Mouse (Mus musculus) lung, embryonic 14.5 days (tissue): ENCODE data around the gene Parp11. TPM values are rescaled to one million over a fixed set of nuclear protein-coding genes. Genes with fewer than 3 reads are reported as not detected.
A peak's percentile ranks its signal among the peaks of the same experiment; 100 is the strongest.

Source experiments
- ATAC-seq: fragments of 200-750 bp; cut with Nextera tagmentation; 2 replicates; pipeline ENCODE4 v1.8.0; 2017; ENCODE audit warnings: mild to moderate bottlenecking, moderate TSS enrichment, moderate library complexity; ENCODE audit not compliant: insufficient read depth
- DNase-seq: peaks from one replicate; pipeline ENCODE4 v3.0.0-alpha.2; 2015
- H3K27ac ChIP-seq: fragments of 300-500 bp; sonication (generic); 2 replicates; pipeline ENCODE4 v1.5.1; 2014; ENCODE audit warnings: low read depth, mild to moderate bottlenecking, moderate library complexity
- H3K27me3 ChIP-seq: fragments of 300-500 bp; sonication (generic); 2 replicates; pipeline ENCODE4 v1.6.1; 2014; ENCODE audit warnings: low read length, control low read depth; ENCODE audit not compliant: insufficient read depth
- H3K36me3 ChIP-seq: fragments of 300-500 bp; sonication (generic); 2 replicates; pipeline ENCODE4 v1.6.1; 2014; ENCODE audit warnings: control low read depth; ENCODE audit not compliant: insufficient read depth
- H3K4me1 ChIP-seq: fragments of 300-500 bp; sonication (generic); 2 replicates; pipeline ENCODE4 v1.6.1; 2014; ENCODE audit warnings: antibody characterized with exemption, control low read depth; ENCODE audit not compliant: insufficient read depth
- H3K4me2 ChIP-seq: fragments of 300-500 bp; sonication (generic); 2 replicates; pipeline ENCODE4 v1.6.1; 2014; ENCODE audit warnings: mild to moderate bottlenecking
- H3K4me3 ChIP-seq: fragments of 300-500 bp; sonication (generic); 2 replicates; pipeline ENCODE4 v1.5.1; 2014; ENCODE audit warnings: low read depth, low read length
- H3K9ac ChIP-seq: fragments of 300-500 bp; sonication (generic); 2 replicates; pipeline ENCODE4 v1.6.1; 2014
- H3K9me3 ChIP-seq: fragments of 300-500 bp; sonication (generic); 2 replicates; pipeline ENCODE4 v1.6.1; 2016; ENCODE audit warnings: low read depth, low read length, control low read depth
- CTCF ChIP-seq: IDR thresholded peaks from 2 replicates; pipeline ENCODE4 v1.5.1; 2016; ENCODE audit warnings: antibody characterized with exemption, low read depth
- WGBS: fragments of 180-500 bp; shearing (Covaris S2); extraction: QIAGEN DNeasy Blood & Tissue Kit; methylation state at CpG from one replicate; pipeline ENCODE4 v1.1.7; 2014; 5-methylcytosine and 5-hydroxymethylcytosine counted together
- polyA plus RNA-seq: library from polyadenylated mRNA; unstranded; fragments of >200 nt; fragmentation: Nextera tagmentation; extraction: Ambion mirVana; gene quantifications from 2 replicates; pipeline ENCODE4 v1.2.1, GENCODE M21; 2014

The Parp11 gene
- 29.1 and 31.4 TPM in 2 replicates for polyA plus RNA-seq

DNA sequence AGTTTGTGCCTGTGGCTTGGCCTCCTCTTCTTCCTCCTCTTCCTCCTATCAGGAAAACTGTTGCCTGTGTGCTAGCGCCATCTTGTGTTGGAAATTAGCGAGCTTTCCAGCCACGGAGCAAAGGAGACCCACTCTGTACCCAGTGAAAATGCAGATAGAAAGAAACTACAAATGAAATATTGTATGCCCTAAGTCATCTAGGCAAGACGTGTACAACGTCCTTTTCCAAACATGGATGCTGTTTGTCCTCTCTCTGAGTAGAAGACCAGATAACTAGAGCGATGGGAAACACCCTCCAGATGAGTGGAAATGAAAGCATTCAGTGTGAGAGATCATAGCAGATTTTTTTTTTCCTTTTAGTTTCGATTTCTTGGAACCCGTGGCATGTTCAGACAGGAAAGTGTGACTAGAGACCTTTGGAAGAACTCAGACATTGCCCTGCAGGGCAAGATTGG, at the start of gene Parp11:
TSS of gene Parp11 (plus strand) at position 405 of the 455 bp plus-strand sequence.
- no peak within 1 kb of the TSS for H3K9ac ChIP-seq
- H3K4me1 ChIP-seq: no peaks in the 10 kb centered on the region
- DNase-seq (peak; percentile 82), ATAC-seq (peak; percentile 48; the same call in 1 of the 2 replicates)
- H3K36me3 ChIP-seq: no peaks in the 10 kb centered on the region
- no peaks in the 10 kb centered on the region for H3K9me3 ChIP-seq
- no peak within 1 kb of the TSS for H3K4me3 ChIP-seq
- WGBS: 13% methylated on average over 8 of the region's 8 CpGs
- H3K4me2 ChIP-seq: 0 out of 2 replicates have a peak within 1 kb of the TSS, but pooled peaks have one; percentile 31
- no peaks in the 10 kb centered on the region; the same call in 1 of the 2 replicates for H3K27me3 ChIP-seq
- TF ChIP-seq CTCF: peak; percentile 92
- no peak within 1 kb of the TSS for H3K27ac ChIP-seq

GRCm38 (mm10) chr6:127398073-127398472, 48.6 kb upstream of the Parp11 start:
- no peak for TF ChIP-seq CTCF
- ATAC-seq: no peak

GRCm38 (mm10) chr6:127401419-127401818, 45.2 kb upstream of the Parp11 start:
- DNase-seq (no peak), ATAC-seq (no peak)
- Histone ChIP-seq H3K27me3 (no peaks in the 10 kb centered on the region), H3K4me1 (peaks cover 7% of the 10 kb centered on the region; the same call in 1 of the 2 replicates), H3K36me3 (no peaks in the 10 kb centered on the region), H3K4me3 (no peak overlapping the region), H3K9ac (no peak overlapping the region), H3K9me3 (no peaks in the 10 kb centered on the region), H3K4me2 (no peak overlapping the region), H3K27ac (no peak overlapping the region)
- TF ChIP-seq CTCF: no peak
- 41% methylated on average over 3 of the region's 3 CpGs for WGBS

More at GRCm38 (mm10) chr6:127398073-127398472, 48.6 kb upstream of the Parp11 start:
- Histone ChIP-seq H3K36me3 (no peaks in the 10 kb centered on the region), H3K27me3 (no peaks in the 10 kb centered on the region), H3K9me3 (no peaks in the 10 kb centered on the region), H3K4me2 (no peak overlapping the region), H3K4me3 (no peak overlapping the region), H3K9ac (no peak overlapping the region), H3K4me1 (no peaks in the 10 kb centered on the region), H3K27ac (no peak overlapping the region)
- DNase-seq: no peak
- WGBS: 21% methylated on average over 2 of the region's 2 CpGs

GRCm38 (mm10) chr6:127404070-127404810, 42.4 kb upstream of the Parp11 start:
- Histone ChIP-seq H3K4me2 (peak overlapping the region; percentile 7; the same call in 1 of the 2 replicates), H3K4me3 (no peak overlapping the region), H3K9ac (no peak overlapping the region), H3K9me3 (no peaks in the 10 kb centered on the region), H3K4me1 (peaks cover 7% of the 10 kb centered on the region; the same call in 1 of the 2 replicates), H3K27me3 (no peaks in the 10 kb centered on the region), H3K27ac (no peak overlapping the region), H3K36me3 (no peaks in the 10 kb centered on the region)
- no peak for TF ChIP-seq CTCF
- WGBS: 21% methylated on average over 13 of the region's 13 CpGs
- ATAC-seq (peak; percentile 88), DNase-seq (peak; percentile 83)

- no peak for ATAC-seq
- no peak for DNase-seq
- H3K9me3 ChIP-seq: no peaks in the 10 kb centered on the region
- no peaks in the 10 kb centered on the region for H3K27me3 ChIP-seq
- no peak overlapping the region for H3K4me2 ChIP-seq
- 71% methylated on average over 7 of the region's 7 CpGs for WGBS
- peaks cover 7% of the 10 kb centered on the region; the same call in 1 of the 2 replicates for H3K4me1 ChIP-seq
- H3K4me3 ChIP-seq: no peak overlapping the region
- H3K9ac ChIP-seq: no peak overlapping the region
- H3K27ac ChIP-seq: no peak overlapping the region
- H3K36me3 ChIP-seq: no peaks in the 10 kb centered on the region
- no peak for TF ChIP-seq CTCF
Observed at GRCm38 (mm10) chr6:127405682-127406081, 41.0 kb upstream of the Parp11 start.

DNA sequence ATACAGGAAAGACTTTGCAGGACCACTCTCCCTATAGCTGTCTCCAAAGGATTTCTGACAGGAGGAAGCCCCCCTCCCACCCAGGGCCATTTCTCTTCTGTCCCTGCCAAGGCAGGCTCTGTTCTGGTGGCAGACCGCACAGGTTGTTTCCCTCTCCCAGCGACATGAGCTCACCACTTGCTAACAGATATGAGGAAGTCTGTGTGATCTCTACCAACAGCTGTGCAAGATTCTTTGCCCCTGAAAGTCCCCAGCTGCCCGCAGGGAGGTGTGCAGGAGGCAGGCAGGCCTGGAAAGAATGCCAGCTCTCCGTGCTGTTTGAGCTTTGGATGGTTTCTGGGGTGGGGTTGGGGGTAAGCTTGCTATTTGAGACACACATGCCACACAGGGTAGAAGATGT, 38.9 kb upstream of the Parp11 start:
- H3K4me2 ChIP-seq: no peak overlapping the region
- ATAC-seq: peak; percentile 35; the same call in 1 of the 2 replicates

GRCm38 (mm10) chr6:127417525-127418184, 29.0 kb upstream of the Parp11 start:
- Histone ChIP-seq H3K4me2 (no peak overlapping the region), H3K4me3 (no peak overlapping the region), H3K27ac (no peak overlapping the region), H3K4me1 (no peaks in the 10 kb centered on the region), H3K9ac (no peak overlapping the region), H3K36me3 (no peaks in the 10 kb centered on the region), H3K9me3 (no peaks in the 10 kb centered on the region), H3K27me3 (no peaks in the 10 kb centered on the region)
- no peak for TF ChIP-seq CTCF
- 68% methylated on average over 12 of the region's 12 CpGs for WGBS
- ATAC-seq: no peak
- DNase-seq: no peak

More for the DNA sequence above, 38.9 kb upstream of the Parp11 start:
- Histone ChIP-seq H3K27ac (no peak overlapping the region), H3K27me3 (no peaks in the 10 kb centered on the region), H3K9me3 (no peaks in the 10 kb centered on the region), H3K9ac (no peak overlapping the region), H3K36me3 (no peaks in the 10 kb centered on the region), H3K4me1 (peaks cover 7% of the 10 kb centered on the region; the same call in 1 of the 2 replicates), H3K4me3 (no peak overlapping the region)
- 11% methylated on average over 4 of the region's 4 CpGs for WGBS
- TF ChIP-seq CTCF: no peak
- DNase-seq: peak; percentile 11
